Comparison of ENCODE assay signal across 8 mouse cellular contexts in genomic region chrX:71816931-71817361, GRCm38 (mm10). TPM values are rescaled to one million over a fixed set of nuclear protein-coding genes. Genes with fewer than 3 reads are reported as not detected.
DNase-seq lines count a peak whose midpoint lies in the region; ATAC-seq and TF ChIP-seq lines count a peak whose summit lies in the region.

No protein-coding gene starts in this region.

- no peak for TF ChIP-seq EP300 in lung, postnatal 0 days (IDR thresholded peaks at IDR 0.05)

- peak overlapping the region; percentile 56 for H3K4me2 ChIP-seq in kidney, embryonic 16.5 days (replicated peaks; ENCODE audit: low read depth, low read length)
- peak overlapping the region; percentile 56 for H3K4me2 ChIP-seq in forebrain, embryonic 14.5 days (ENCODE audit: low read length)
- peak overlapping the region; percentile 52 for H3K4me2 ChIP-seq in lung, postnatal 0 days (replicated peaks; ENCODE audit: low read depth, low read length)

- H3K4me3 ChIP-seq in kidney, embryonic 16.5 days (ENCODE audit: low read length), result peak overlapping the region; percentile 69
- peak overlapping the region; percentile 57 for H3K4me3 ChIP-seq in forebrain, embryonic 14.5 days (ENCODE audit: low read depth, low read length)
- peak overlapping the region; percentile 59 for H3K4me3 ChIP-seq in lung, postnatal 0 days (ENCODE audit: low read depth, low read length)

- no peaks in the 10 kb centered on the region for H3K36me3 ChIP-seq in kidney, embryonic 16.5 days (ENCODE audit: insufficient read depth, low read length)
- H3K36me3 ChIP-seq in forebrain, embryonic 14.5 days (ENCODE audit: control insufficient read depth, insufficient read depth, low read length), result no peaks in the 10 kb centered on the region
- no peaks in the 10 kb centered on the region for H3K36me3 ChIP-seq in lung, postnatal 0 days (ENCODE audit: insufficient read depth, low read length)

- no peak for ATAC-seq in kidney, embryonic 16.5 days (ENCODE audit: low FRiP score, low TSS enrichment)
- no peak for ATAC-seq in forebrain, embryonic 14.5 days
- ATAC-seq in lung, postnatal 0 days, result peak; percentile 19

- WGBS in kidney, embryonic 16.5 days, result 26% methylated on average over 14 of the region's 14 CpGs
- WGBS in forebrain, embryonic 14.5 days, result 44% methylated on average over 14 of the region's 14 CpGs
- WGBS in lung, postnatal 0 days, result 9% methylated on average over 13 of the region's 14 CpGs

- TF ChIP-seq CTCF in lung, postnatal 0 days (IDR thresholded peaks at IDR 0.05), result no peak

- peaks cover 5% of the 10 kb centered on the region; the same call in 1 of the 2 replicates for H3K4me1 ChIP-seq in kidney, embryonic 16.5 days (ENCODE audit: insufficient read depth, low read length)
- no peaks in the 10 kb centered on the region for H3K4me1 ChIP-seq in forebrain, embryonic 14.5 days (ENCODE audit: control insufficient read depth, insufficient read depth, low read length)
- H3K4me1 ChIP-seq in lung, postnatal 0 days (ENCODE audit: insufficient read depth, low read depth, low read length), result no peaks in the 10 kb centered on the region

- H3K27me3 ChIP-seq in kidney, embryonic 16.5 days (ENCODE audit: insufficient read depth, low read length), result no peaks in the 10 kb centered on the region
- H3K27me3 ChIP-seq in forebrain, embryonic 14.5 days (replicated peaks; ENCODE audit: control insufficient read depth, insufficient read depth, low read length), result no peaks in the 10 kb centered on the region
- H3K27me3 ChIP-seq in lung, postnatal 0 days (replicated peaks; ENCODE audit: insufficient read depth, low read length), result no peaks in the 10 kb centered on the region

- no peak for DNase-seq in kidney, adult 9 months
- DNase-seq in Muller cell, postnatal 12 days (ENCODE audit: inconsistent ontology term), result peak; percentile 40
- peak; percentile 1 for DNase-seq in forebrain, embryonic 14.5 days (ENCODE audit: low spot score)
- peak; percentile 18 for DNase-seq in lung, postnatal 0 days (ENCODE audit: low spot score)
- DNase-seq in urinary bladder, postnatal 36 days (ENCODE audit: low spot score in 2 of 2), result no peak
- no peak for DNase-seq in urinary bladder, adult 18-20 months (ENCODE audit: low spot score in 2 of 2)
- DNase-seq in kidney, postnatal 25 days, result no peak

- no peaks in the 10 kb centered on the region for H3K9me3 ChIP-seq in kidney, embryonic 16.5 days (ENCODE audit: low read length)
- H3K9me3 ChIP-seq in forebrain, embryonic 14.5 days (replicated peaks; ENCODE audit: control insufficient read depth, low read length), result no peaks in the 10 kb centered on the region
- no peaks in the 10 kb centered on the region for H3K9me3 ChIP-seq in lung, postnatal 0 days (ENCODE audit: low read length)

- peak overlapping the region; percentile 76 for H3K9ac ChIP-seq in kidney, embryonic 16.5 days (replicated peaks; ENCODE audit: low read length)
- H3K9ac ChIP-seq in forebrain, embryonic 14.5 days (ENCODE audit: low read length), result peak overlapping the region; percentile 68
- peak overlapping the region; percentile 74 for H3K9ac ChIP-seq in lung, postnatal 0 days (replicated peaks; ENCODE audit: low read depth)

- peak overlapping the region; percentile 55 for H3K27ac ChIP-seq in kidney, embryonic 16.5 days (ENCODE audit: low read length)
- peak overlapping the region; percentile 78; the same call in 1 of the 2 replicates for H3K27ac ChIP-seq in forebrain, embryonic 14.5 days (ENCODE audit: low read depth, low read length)
- peak overlapping the region; percentile 85; the same call in 1 of the 2 replicates for H3K27ac ChIP-seq in lung, postnatal 0 days (ENCODE audit: low read length)

RNA-seq across cellular contexts. Expression of gene Vma21, which starts 1.2 kb away (rescaled TPM):
- 39.8 and 41.1 TPM in 2 replicates for polyA plus RNA-seq in kidney, embryonic 16.5 days (2015; fragmentation: Nextera tagmentation; extraction: Ambion mirVana)
- polyA plus RNA-seq in forebrain, embryonic 14.5 days (2014; fragmentation: Nextera tagmentation; extraction: Ambion mirVana), result 44.8 and 46.0 TPM in 2 replicates
- polyA plus RNA-seq in lung, postnatal 0 days (2015; fragmentation: Nextera tagmentation; extraction: Ambion mirVana), result 55.7 and 58.4 TPM in 2 replicates

Comparison
In these comparisons a context has a peak if more than half of its experiments do, and no peak if none do; other contexts are left out.
1. DNase-seq: peak in Muller cell, postnatal 12 days (single experiment), forebrain, embryonic 14.5 days (single experiment) and lung, postnatal 0 days (single experiment); none in kidney, adult 9 months (single experiment), urinary bladder, postnatal 36 days (0 of 2), urinary bladder, adult 18-20 months (0 of 2) and kidney, postnatal 25 days (0 of 2).
2. Peak in every context shown above with its lines, with median percentiles within 50 percentile points of each other: H3K27ac ChIP-seq, H3K4me2 ChIP-seq, H3K4me3 ChIP-seq and H3K9ac ChIP-seq.